Mouse (Mus musculus) embryo, embryonic 10.5 days (tissue): Measurements from ENCODE around the gene Cped1.

Experiments used
- DNase-seq: peaks from one replicate; pipeline ENCODE4 v3.0.0-alpha.2; 2015; ENCODE audit warnings: low spot score

Cped1 gene

DNA sequence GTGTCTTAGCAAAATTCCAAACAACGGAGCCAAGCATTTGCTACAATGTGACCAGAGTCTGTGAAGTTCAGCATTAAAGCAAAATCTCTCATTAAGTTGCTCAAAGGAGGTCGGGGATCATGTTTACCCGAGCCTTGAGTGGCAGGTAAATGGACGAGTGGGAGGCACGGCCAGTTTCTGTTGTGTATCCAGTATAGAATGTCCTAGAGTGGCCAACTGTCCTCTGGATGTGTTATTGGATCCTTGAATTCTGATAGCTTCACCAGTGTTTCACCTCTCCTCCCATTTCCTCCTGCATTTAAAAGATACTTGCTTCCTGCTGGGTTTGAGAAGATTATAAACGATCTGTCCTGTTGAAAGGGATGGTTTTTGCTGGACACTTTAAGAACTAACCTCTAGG, 14.4 kb downstream of the Cped1 start:
- peak; percentile 50 for DNase-seq

DNA sequence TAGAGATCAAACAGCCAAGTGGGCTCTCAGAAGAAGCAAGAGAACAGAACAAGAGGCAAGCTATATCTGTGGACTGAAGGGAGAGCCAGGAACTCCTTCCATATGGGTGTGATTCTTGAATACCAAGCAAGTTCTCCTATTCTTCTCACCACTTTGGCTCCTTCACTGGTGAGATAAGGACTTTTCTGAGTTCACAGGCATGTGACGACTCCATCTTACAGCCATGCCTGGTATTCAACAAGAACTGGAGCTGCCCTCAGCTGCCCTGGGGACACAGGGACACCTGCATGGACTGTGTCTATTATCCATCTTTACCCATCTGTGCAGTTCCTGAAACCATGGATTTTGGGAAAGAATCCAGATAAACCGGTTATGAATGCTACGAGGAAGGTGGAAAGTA, 15.2 kb downstream of the Cped1 start:
- DNase-seq: no peak

DNA sequence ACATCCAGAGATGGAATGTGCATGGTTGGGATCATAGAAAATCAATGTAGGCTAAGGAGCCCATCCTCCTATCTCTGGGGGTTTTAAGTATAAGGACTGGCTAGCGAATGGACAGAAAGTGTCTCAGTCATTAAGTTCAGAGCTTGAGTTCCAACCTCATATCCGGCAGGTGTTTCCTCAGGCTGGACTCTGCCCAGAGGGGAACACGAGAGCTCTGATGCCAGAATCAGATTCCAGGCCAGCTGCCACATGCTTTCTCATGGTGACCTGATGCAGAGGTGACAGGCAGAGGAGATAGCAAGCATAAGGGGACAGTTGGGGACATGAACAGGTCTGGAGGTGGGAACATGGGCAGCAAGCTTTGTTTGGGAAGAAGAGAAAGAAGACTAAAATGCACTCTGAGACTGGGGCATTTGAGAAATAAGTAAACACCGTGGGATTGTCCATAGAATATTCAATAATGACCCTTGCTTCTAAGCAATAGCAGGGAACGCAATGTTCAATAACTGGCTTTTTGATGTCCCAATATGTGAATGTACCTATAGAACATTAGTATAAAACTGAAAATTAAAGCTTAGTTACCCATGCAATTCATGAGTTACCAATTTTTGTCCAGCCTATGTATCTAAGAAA, 15.7 kb downstream of the Cped1 start:
- DNase-seq: no peak

GRCm38 (mm10) chr6:22002521-22003199, 16.9 kb downstream of the Cped1 start:
- no peak for DNase-seq

- peak; percentile 79 for DNase-seq
Observed at GRCm38 (mm10) chr6:22003200-22003587, 17.5 kb downstream of the Cped1 start.

DNA sequence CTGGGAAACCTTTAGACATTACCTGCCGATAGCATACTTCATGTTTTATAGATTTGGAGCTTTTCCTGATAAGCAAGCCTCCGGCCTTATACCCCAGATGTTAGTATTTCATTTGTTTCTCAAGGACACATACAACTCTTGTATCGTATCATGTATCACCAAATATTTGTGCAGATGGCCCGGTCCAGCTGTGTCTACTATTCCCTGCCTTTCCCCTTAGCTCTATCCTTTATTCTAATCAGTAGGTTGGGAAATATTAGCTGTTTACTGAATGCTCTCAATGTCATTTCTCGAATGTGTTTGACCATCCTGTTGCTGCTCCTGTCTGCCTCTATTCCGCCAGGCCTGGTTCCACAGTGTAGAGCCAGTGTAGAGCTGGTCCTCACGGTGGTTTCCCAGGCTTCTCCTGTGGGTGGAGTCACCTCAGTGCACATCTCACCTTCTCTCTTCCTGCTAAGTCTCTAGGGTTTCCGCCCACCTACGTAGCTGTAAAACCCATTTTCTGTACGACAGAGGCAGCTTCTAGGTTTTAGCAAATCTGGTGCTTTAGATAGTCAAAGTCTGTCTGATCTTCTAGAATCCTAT, 18.3 kb downstream of the Cped1 start:
- DNase-seq: no peak

GRCm38 (mm10) chr6:22008346-22008745, 22.6 kb downstream of the Cped1 start:
- no peak for DNase-seq

DNA sequence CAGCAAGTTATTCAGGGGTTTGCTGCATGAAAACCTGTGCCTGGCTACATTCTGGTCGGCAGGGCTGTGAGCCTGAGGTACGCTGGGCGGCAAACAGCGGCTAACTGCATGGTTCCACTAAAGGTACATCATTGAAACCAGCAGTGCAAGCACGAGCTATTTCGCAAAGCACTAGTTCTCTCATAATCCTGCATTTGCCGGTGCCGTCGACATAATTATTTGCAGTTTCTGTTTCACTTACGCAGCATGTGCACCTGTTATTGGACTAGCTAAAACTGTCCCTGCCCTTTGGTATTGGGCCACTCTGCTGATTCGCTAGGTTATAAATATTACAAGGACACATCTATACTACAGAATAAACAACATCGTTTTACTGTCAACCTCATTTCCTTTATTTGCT, 24.5 kb downstream of the Cped1 start:
- no peak for DNase-seq

GRCm38 (mm10) chr6:22010761-22011281, 25.1 kb downstream of the Cped1 start:
- no peak for DNase-seq

DNA sequence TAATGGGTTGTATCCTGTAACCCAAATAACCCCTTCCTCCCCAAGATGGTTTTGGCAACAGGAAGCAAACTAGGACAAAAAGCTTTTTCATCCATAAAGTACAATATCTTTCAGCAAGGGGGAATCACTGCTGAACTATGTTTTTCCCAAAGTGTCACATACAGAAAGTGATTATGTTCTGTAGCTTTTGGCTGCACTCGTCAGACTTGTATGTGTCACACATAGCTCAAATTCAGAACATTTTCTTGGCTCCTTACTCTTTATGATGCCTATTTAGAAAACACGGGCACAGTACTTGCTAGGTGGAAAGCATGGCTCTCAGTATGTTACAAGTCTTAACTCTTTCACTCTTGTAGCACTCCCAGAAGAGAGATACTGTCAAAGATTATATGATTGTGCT, 25.8 kb downstream of the Cped1 start:
- no peak for DNase-seq

- no peak for DNase-seq
Observed at GRCm38 (mm10) chr6:22012099-22012498, 26.4 kb downstream of the Cped1 start.

GRCm38 (mm10) chr6:22012501-22012900, 26.8 kb downstream of the Cped1 start:
- DNase-seq: no peak

GRCm38 (mm10) chr6:22013394-22013793, 27.7 kb downstream of the Cped1 start:
- no peak for DNase-seq

- no peak for DNase-seq
Observed at GRCm38 (mm10) chr6:22014291-22014911, 28.7 kb downstream of the Cped1 start.

- DNase-seq: no peak
Observed at GRCm38 (mm10) chr6:22017631-22018030, 31.9 kb downstream of the Cped1 start.

DNA sequence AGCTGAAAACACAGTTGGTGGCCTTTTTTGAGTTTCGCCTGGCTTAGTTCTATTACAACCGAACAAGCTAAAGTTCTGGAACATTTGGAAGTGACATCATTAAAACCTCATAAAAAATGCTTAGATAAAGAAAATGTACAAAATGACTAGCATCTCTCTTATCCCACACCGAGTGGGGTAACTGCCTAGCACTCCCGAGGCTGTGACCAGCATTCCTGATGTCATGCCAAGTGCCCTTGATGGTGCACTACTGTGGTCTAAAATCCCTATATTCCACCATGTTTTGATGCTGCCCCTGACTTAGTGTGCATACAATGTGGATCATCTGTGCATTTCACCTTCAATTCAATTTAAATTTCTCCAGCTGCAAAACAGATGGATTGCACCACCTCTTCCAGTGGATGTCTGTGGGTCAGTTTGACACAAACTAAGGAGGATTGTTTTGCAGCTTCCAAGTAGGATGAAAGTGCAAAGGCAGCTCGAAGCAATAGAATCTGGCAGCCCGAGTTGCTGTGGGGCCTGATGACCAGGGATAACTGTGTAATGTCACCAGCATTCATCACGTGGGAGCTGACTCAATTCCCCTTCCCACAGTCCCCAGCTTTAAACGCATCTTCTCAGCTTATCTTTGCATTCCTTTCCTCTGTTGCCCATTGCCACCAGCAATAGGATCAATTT, 33.2 kb downstream of the Cped1 start:
- DNase-seq: no peak

DNA sequence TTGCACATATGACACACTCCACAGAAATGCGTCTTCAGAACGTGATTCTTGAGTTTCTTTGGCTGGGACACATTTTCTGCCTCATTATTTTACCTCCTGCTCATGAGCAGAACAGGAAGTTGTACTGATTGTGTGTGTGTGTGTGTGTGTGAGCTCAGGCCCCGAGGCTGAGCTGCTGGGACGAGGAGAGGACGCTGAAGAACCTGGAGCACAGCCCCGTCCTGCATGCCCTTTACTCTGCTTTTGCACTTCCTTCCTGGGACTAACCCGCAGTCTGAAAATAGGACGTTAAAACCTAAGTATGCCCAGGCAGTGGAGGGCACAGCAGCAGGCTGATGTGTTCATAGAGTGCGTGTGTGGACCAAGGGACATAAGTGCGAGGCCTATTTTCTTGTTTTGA, 33.9 kb downstream of the Cped1 start:
- no peak for DNase-seq

DNA sequence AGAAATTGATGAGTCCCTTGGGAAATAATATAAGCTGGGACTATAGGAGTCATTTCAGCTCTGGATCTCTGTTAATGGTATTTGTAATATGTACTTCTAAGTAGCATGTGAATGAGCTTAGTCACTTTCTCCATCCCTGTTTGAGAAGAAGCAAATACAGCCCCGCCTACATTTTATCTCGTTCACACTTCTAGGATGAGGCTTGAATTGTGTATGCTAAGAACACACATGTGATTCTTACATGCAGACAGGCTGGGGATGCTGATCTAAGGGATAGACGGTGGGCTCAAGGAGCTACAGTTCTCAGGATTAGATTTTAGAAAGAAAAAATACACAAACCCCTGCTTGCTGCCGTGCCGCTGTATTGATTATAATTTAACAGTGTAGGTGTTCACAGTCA, 35.0 kb downstream of the Cped1 start:
- DNase-seq: no peak

DNA sequence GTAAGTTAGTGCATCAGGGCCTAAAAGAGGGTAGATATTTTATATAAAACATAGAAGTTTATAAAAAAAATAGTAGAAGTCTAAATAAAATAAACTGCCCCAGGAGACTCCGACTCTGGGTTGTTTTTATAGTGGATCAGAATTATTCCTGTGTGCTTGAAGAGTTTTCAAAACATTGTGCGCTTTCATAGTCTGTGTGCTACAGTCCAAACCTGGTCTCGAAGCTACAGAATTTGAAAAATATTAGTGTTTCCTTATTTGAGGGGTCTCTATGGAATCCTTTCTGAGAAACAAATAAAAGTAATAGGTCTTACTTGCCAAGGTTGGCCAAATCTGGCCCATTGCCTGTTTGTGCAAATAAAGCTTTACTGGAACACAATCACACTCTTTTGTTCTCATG, 35.6 kb downstream of the Cped1 start:
- no peak for DNase-seq

DNA sequence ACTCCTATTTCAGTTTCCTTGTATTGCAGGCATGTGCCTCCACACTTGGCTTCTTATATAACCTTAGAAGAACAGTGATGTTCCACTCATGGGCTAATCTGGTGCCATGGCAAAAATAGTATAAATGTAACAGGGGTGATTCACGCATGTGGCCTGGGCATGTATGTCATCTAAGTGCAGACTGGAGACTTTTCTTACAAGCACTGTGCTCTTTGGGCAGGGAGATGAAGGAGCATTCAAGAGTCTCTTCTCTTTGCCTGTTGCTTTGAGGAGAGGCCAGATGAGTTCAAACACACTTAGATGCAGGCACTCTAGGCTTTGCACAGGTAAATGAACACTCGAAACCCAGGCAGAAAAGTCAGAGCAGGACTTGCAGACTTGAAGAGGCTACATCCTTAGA, 38.5 kb downstream of the Cped1 start:
- DNase-seq: no peak

- DNase-seq: peak; percentile 84
Observed at GRCm38 (mm10) chr6:22025584-22026357, 40.1 kb downstream of the Cped1 start.

DNA sequence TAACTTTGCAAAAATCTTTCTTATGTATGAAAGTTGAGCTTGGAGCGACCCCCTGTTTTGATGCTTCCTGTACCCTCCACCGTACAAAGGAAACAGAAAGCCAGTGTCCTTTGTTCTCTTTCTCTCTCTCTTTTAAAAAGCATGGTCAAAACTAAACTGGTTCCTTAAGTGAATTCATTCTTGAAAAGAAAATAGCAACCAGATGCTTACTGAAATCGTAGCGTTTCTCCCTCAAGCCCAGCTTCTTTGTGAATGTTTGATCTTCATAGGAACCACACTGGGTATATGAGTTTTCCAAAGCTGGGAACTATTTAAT, 40.6 kb downstream of the Cped1 start:
- DNase-seq: peak; percentile 70
